Mouse (Mus musculus) thymus, adult 2 months (tissue): Measurements from ENCODE around the gene Pdzd4.

Experiments used
- CTCF ChIP-seq: fragments of 200-500 bp; IDR thresholded peaks from 2 replicates; pipeline ENCODE4 v1.5.1; 2012; ENCODE audit warnings: mild to moderate bottlenecking, control low read depth, low read length, moderate library complexity, borderline replicate concordance; ENCODE audit not compliant: control insufficient read depth, poor library complexity, insufficient read depth; ENCODE audit errors: extremely low read depth
- POLR2A ChIP-seq: fragments of 200-500 bp; IDR thresholded peaks from 2 replicates; pipeline ENCODE4 v1.6.1; 2012; ENCODE audit warnings: mild to moderate bottlenecking, low read length, control low read depth, moderate library complexity; ENCODE audit not compliant: control insufficient read depth, poor library complexity, insufficient read depth; ENCODE audit errors: extremely low read depth

DNA sequence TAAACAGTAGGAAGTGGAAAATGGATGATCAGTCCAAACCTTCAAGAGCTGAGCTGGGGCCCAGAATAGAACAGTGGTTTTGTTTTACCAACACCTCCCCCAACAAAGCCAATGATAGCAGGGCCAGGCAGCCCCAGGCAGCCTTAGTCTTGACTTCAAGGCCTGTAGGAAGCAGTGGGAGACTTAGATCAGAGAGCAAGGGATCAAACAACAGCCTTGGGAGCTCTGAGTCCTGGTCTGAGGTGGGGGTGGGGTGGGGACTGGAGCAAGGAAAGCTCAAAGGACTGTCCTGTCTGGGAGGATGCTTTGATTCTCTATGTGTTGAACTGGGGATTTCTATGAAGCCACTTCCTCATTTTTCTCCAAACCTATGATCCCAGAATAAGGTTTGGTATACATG, 46.7 kb upstream of the Pdzd4 start:
- no peak for TF ChIP-seq CTCF
- TF ChIP-seq POLR2A, result no peak
